Mouse (Mus musculus) hindbrain, postnatal 0 days (tissue): ENCODE results near the gene Jmjd8. TPM values are rescaled to one million over a fixed set of nuclear protein-coding genes. Genes with fewer than 3 reads are reported as not detected.
A peak's percentile ranks its signal among the peaks of the same experiment; 100 is the strongest.

Experiments
- ATAC-seq: fragments of 200-750 bp; cut with Nextera tagmentation; 2 replicates; pipeline ENCODE4 v1.8.0; 2017; ENCODE audit warnings: mild to moderate bottlenecking, moderate TSS enrichment, moderate library complexity
- DNase-seq: peaks from one replicate; pipeline ENCODE4 v3.0.0-alpha.2; 2015; ENCODE audit warnings: low spot score
- H3K27ac ChIP-seq: fragments of 300-500 bp; sonication (generic); 2 replicates; pipeline ENCODE4 v1.5.1; 2014; ENCODE audit warnings: mild to moderate bottlenecking
- H3K27me3 ChIP-seq: fragments of 300-500 bp; sonication (generic); 2 replicates; pipeline ENCODE4 v1.6.1; 2014; ENCODE audit warnings: low read length, mixed read lengths; ENCODE audit not compliant: insufficient read depth
- H3K36me3 ChIP-seq: fragments of 300-500 bp; sonication (generic); 2 replicates; pipeline ENCODE4 v1.6.1; 2014; ENCODE audit warnings: low read length, mixed read lengths; ENCODE audit not compliant: insufficient read depth
- H3K4me1 ChIP-seq: fragments of 300-500 bp; sonication (generic); 2 replicates; pipeline ENCODE4 v1.6.1; 2014; ENCODE audit warnings: antibody characterized with exemption, low read length, mixed read lengths; ENCODE audit not compliant: insufficient read depth
- H3K4me2 ChIP-seq: fragments of 300-500 bp; sonication (generic); 2 replicates; pipeline ENCODE4 v1.6.1; 2014; ENCODE audit warnings: low read depth, mild to moderate bottlenecking, low read length, moderate library complexity, mixed read lengths
- H3K4me3 ChIP-seq: fragments of 300-500 bp; sonication (generic); 2 replicates; pipeline ENCODE4 v1.5.1; 2014; ENCODE audit warnings: low read length
- H3K9ac ChIP-seq: fragments of 300-500 bp; sonication (generic); replicated peaks from 2 replicates; pipeline ENCODE4 v1.6.1; 2014; ENCODE audit warnings: mild to moderate bottlenecking, low read length, moderate library complexity, mixed read lengths
- H3K9me3 ChIP-seq: fragments of 300-500 bp; sonication (generic); 2 replicates; pipeline ENCODE4 v1.6.1; 2016; ENCODE audit warnings: low read length, mixed read lengths
- CTCF ChIP-seq: IDR thresholded peaks from 2 replicates; pipeline ENCODE4 v1.5.1; 2016; ENCODE audit warnings: antibody characterized with exemption, control low read depth, low read depth
- WGBS: fragments of 180-500 bp; shearing (Covaris S2); extraction: QIAGEN DNeasy Blood & Tissue Kit; methylation state at CpG from one replicate; pipeline ENCODE4 v1.1.7; 2014; 5-methylcytosine and 5-hydroxymethylcytosine counted together
- polyA plus RNA-seq: library from polyadenylated mRNA; unstranded; fragments of >200 nt; fragmentation: Nextera tagmentation; extraction: Ambion mirVana; gene quantifications from 2 replicates; pipeline ENCODE4 v1.2.1, GENCODE M21; 2015
- total RNA-seq: library from RNA; depleted of rRNA; stranded (reverse); fragments of >200 nt; gene quantifications from 2 replicates; pipeline ENCODE4 v1.2.3, GENCODE M21; 2014

Jmjd8 gene
- total and polyA plus RNA-seq, 2 experiments from 2014 or later = 38.6 to 61.0 TPM

DNA sequence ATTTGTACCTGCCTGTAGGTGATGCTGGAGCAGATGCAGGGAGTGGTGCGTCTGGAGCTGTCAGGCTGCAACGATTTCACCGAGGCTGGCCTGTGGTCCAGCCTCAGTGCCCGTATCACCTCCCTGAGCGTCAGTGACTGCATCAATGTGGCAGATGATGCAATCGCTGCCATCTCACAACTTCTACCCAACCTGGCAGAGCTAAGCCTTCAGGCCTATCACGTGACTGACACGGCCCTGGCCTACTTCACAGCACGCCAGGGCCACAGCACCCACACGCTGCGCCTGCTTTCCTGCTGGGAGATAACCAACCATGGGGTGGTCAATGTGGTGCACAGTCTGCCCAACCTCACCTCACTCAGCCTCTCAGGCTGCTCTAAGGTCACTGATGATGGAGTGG lies 11.0 kb upstream of the Jmjd8 start:
- ATAC-seq = no peak
- no peak for TF ChIP-seq CTCF
- Histone ChIP-seq H3K4me2 (no peak overlapping the region), H3K27ac (no peak overlapping the region), H3K9ac (no peak overlapping the region), H3K4me3 (no peak overlapping the region), H3K36me3 (peaks cover 15% of the 10 kb centered on the region; the same call in 1 of the 2 replicates), H3K4me1 (peaks cover 10% of the 10 kb centered on the region), H3K9me3 (no peaks in the 10 kb centered on the region), H3K27me3 (no peaks in the 10 kb centered on the region)
- 80% methylated on average over 11 of the region's 11 CpGs for WGBS
- no peak for DNase-seq

DNA sequence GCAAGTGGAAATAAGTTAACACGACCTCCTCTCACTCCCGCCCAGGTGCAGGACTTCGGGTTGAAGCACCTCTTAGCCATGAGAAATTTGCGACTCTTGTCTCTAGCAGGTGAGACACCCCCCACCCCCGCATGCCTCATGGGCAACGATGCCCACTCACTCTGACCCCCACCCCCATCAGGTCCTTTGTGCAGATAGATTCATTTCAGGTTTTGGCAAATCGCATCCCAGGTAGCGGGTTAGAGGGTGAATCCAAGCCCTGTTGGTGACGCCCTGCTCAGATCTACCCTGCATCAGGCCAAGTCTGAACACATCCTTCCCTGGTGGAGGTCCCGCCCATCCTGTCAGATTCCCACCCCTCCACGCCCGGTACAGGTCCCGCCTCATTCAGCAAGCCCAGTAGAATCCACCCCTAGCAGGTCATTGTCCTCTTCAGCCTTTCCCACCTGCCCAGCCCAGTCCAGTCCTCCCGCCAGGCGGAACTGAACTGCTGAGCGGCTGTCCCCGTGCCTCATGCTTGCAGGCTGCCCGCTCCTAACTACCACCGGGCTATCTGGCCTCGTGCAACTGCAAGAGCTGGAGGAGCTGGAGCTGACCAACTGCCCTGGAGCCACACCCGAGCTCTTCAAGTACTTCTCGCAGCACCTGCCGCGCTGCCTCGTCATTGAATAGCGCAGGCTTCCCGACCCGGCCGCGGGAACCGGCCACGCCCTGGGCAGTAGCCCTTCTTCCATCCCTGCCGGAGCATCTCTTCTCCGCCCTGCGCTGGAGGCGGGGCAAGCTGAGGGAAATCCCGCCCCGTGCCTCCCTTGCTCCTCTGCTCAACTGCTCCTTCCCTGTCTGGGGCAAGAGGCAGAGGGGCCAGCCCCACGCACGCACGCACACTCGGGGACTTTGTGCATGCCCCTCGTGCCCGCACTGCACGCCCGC lies 9.6 kb upstream of the Jmjd8 start:
- WGBS = 15% methylated on average over 46 of the region's 46 CpGs
- H3K4me3 ChIP-seq = no peak overlapping the region
- H3K4me2 ChIP-seq = no peak overlapping the region

DNA sequence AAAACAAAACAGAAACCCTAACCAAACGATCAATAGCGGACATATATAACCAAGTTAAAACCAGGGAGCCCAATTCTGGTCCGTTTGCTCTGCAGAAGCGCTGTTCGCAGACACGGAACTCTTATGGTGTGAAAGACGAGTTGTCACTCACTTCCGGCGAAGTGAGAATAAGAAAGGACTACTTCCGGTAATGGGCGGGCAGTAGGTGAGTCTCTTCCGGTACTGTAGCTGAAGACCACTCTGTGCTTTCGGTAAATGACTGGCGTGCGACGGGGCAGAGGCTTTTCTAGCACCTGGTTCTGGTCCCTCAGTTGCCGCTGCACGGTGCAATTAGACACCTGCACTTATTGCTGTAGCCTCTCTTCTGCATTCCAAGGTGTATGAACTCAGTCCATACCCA lies 5.2 kb upstream of the Jmjd8 start, which contains the start of gene Wdr24:
Gene Wdr24, plus strand, starts transcription at position 176 of the 400 bp plus-strand sequence.
- Histone ChIP-seq H3K4me3 (peak within 1 kb of the TSS; percentile 56), H3K9me3 (no peaks in the 10 kb centered on the region), H3K4me1 (peaks cover 20% of the 10 kb centered on the region), H3K4me2 (peak within 1 kb of the TSS; percentile 99), H3K36me3 (peaks cover 17% of the 10 kb centered on the region; the same call in 1 of the 2 replicates), H3K9ac (peak within 1 kb of the TSS; percentile 78), H3K27ac (peak within 1 kb of the TSS; percentile 67), H3K27me3 (no peaks in the 10 kb centered on the region)
- no peak for TF ChIP-seq CTCF
- WGBS = under 1% methylated on average over 18 of the region's 18 CpGs
- DNase-seq = peak; percentile 94
- peak; percentile 73; the same call in 1 of the 2 replicates for ATAC-seq

More for the DNA sequence above, 9.6 kb upstream of the Jmjd8 start:
- Histone ChIP-seq H3K36me3 (peaks cover 15% of the 10 kb centered on the region; the same call in 1 of the 2 replicates), H3K27me3 (no peaks in the 10 kb centered on the region), H3K4me1 (peaks cover 4% of the 10 kb centered on the region), H3K9me3 (no peaks in the 10 kb centered on the region), H3K9ac (no peak overlapping the region), H3K27ac (no peak overlapping the region)
- ATAC-seq = no peak
- no peak for DNase-seq
- no peak for TF ChIP-seq CTCF

- ATAC-seq (no peak), DNase-seq (no peak)
- Histone ChIP-seq H3K27ac (no peak overlapping the region), H3K27me3 (no peaks in the 10 kb centered on the region), H3K4me1 (peaks cover 25% of the 10 kb centered on the region), H3K4me2 (peak overlapping the region; percentile 99), H3K4me3 (peak overlapping the region; percentile 56), H3K36me3 (peaks cover 16% of the 10 kb centered on the region; the same call in 1 of the 2 replicates), H3K9me3 (no peaks in the 10 kb centered on the region), H3K9ac (peak overlapping the region; percentile 78; the same call in 1 of the 2 replicates)
- TF ChIP-seq CTCF = no peak
- 80% methylated on average over 16 of the region's 17 CpGs for WGBS
These were observed 4.1 kb upstream of the Jmjd8 start for GRCm38 (mm10) chr17:25824362-25825142.

- no peak for ATAC-seq
These were observed 3.4 kb upstream of the Jmjd8 start for GRCm38 (mm10) chr17:25825311-25825710.

GRCm38 (mm10) chr17:25825984-25826570 lies 2.6 kb upstream of the Jmjd8 start:
- no peak overlapping the region for H3K4me3 ChIP-seq
- 95% methylated on average over 27 of the region's 27 CpGs for WGBS
- peaks cover 29% of the 10 kb centered on the region for H3K4me1 ChIP-seq
- no peaks in the 10 kb centered on the region for H3K27me3 ChIP-seq
- peaks cover 22% of the 10 kb centered on the region; the same call in 1 of the 2 replicates for H3K36me3 ChIP-seq
- no peak overlapping the region for H3K4me2 ChIP-seq
- ATAC-seq (no peak), DNase-seq (no peak)
- no peak overlapping the region for H3K9ac ChIP-seq
- no peak for TF ChIP-seq CTCF
- H3K27ac ChIP-seq = no peak overlapping the region
- H3K9me3 ChIP-seq = no peaks in the 10 kb centered on the region

More at GRCm38 (mm10) chr17:25825311-25825710, 3.4 kb upstream of the Jmjd8 start:
- no peaks in the 10 kb centered on the region for H3K27me3 ChIP-seq
- peaks cover 29% of the 10 kb centered on the region for H3K4me1 ChIP-seq
- no peak overlapping the region for H3K27ac ChIP-seq
- H3K9ac ChIP-seq = no peak overlapping the region
- no peaks in the 10 kb centered on the region for H3K9me3 ChIP-seq
- H3K4me2 ChIP-seq = no peak overlapping the region
- DNase-seq = no peak
- TF ChIP-seq CTCF = no peak
- peaks cover 14% of the 10 kb centered on the region; the same call in 1 of the 2 replicates for H3K36me3 ChIP-seq
- 88% methylated on average over 6 of the region's 6 CpGs for WGBS
- no peak overlapping the region for H3K4me3 ChIP-seq
